Mouse (Mus musculus) urinary bladder, adult 2 months (tissue): ENCODE results near the gene Ablim1. TPM values are rescaled to one million over a fixed set of nuclear protein-coding genes. Genes with fewer than 3 reads are reported as not detected.

ENCODE experiments used
- DNase-seq: peaks from one replicate; pipeline ENCODE4 v3.0.0; 2022; ENCODE audit warnings: low spot score
- polyA plus RNA-seq: library from polyadenylated mRNA; depleted of rRNA; stranded (reverse); fragments of >200 nt; gene quantifications from 2 replicates; pipeline ENCODE4 v1.2.3, GENCODE M21; 2012

The Ablim1 gene
- polyA plus RNA-seq, 1 experiment, result 24.3 TPM

DNA sequence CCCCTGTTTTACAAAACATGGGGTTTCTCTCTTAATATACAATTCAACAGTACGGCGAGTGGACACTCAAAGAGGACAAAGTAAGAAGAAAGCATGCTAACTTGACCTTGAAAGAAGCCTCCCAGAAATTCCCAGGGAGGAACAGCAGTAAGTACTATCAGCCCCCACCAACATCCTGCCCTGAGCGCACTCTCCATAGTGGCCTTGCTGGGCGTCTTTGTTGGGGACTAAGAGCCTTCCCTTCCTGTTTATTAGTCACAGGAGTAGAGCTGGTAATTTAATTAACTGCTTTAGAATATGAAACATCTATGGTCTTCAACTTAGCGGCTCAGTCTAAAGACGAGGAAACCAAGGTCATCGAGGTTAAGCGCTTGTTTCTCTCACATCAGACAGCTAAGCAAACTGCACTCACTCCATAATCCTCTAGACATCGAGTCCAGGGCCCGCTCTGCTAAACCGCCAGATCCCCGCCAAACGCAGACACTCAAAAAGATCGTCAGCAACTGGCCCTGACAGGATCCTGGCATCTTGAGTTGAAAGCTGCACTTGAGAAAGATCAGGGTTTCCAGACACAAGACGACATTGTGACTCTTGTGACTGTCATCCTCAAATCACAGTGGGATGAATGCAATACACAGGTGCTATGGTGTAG lies 50.3 kb downstream of the Ablim1 start:
- no peak for DNase-seq

DNA sequence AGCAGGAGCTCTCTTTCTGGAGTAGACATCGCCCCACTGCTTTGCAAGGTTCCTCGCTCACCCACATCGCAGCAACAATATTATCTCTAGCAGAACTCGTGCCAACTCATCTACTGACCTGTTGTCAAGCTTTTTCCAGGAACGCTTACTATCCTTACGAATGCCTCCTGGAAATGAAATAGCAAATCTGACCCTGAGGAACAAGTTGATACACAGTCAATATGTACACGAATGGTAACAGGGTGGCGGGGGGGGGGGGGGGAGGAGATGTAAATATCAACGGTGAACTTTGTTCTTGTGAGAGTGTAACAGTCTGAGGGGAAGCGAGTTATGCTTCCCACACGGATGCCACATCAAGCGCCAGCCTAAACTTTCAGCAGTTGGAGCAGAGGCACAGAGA lies 56.9 kb downstream of the Ablim1 start:
- no peak for DNase-seq

DNA sequence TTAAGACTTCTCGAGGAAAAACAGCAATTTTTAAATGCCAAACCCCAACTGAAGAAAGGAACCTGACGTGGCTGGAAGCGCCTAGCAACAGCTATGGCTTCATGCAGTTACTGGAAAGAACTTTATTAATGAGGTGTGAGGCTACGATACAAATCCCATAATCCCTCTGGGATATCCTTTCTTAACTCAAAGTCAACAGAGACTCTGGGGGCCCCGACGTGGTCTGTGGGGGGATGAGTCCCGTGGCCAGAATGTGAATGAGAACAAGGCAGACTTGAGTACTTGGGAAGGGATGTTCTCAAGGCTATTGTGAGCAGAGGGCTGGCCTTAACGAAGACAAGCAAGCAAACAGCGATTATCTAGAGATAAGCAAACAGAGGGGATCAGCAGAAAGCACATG lies 58.1 kb downstream of the Ablim1 start:
- DNase-seq, result no peak

DNA sequence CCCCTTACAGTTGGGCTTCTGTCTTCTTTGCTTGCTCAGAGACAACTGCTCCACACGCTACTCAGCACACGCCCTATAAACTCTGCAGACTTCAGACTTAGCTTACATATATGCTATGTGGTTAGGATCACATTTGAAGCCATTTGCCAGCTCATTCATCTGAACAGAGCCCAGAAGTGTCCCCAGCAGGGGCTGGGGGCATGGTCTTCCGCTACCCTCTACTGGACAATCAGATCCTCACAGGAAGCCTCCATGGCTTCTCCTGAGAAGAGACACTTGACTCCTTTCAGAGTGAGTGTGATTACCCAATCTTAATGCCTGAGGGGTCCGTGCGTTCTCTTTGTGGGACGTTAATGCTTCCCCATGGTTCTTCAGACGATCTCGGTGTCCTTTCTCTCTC lies 59.6 kb downstream of the Ablim1 start:
- DNase-seq, result no peak

DNA sequence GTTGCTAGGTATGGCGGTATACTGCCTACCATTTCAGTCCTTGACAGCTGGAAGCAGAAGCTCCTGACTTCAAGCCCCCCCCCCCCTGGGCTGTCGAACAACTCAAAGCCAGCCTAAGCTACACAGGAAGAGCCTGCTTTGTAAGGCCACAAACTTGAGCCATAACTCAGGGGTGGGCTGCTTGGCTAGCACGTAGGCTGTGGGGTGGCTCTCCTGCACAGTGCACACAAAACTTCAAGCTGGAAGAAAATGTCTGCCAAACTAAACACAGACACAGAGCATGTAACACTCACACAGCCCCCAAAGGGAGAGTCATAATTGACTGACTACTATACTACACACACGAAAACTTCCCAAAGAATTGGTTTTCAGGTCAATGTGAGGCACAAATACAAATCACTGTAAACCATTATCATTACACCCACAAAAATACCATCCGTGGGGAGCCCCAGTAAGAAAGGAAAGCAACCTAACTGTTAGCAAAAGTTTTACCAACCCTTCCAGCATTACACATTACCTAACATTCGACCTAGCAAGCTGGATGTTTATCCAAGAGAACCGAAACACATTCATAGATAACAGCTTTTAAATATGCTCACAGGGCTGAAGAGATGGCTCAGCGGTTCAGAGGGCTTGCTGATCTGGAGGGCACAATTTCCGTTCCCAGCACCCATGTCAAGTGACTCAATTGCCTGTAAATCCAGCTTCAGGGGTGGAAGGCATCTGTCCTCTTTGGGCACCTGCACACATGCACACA lies 61.8 kb downstream of the Ablim1 start:
- no peak for DNase-seq

DNA sequence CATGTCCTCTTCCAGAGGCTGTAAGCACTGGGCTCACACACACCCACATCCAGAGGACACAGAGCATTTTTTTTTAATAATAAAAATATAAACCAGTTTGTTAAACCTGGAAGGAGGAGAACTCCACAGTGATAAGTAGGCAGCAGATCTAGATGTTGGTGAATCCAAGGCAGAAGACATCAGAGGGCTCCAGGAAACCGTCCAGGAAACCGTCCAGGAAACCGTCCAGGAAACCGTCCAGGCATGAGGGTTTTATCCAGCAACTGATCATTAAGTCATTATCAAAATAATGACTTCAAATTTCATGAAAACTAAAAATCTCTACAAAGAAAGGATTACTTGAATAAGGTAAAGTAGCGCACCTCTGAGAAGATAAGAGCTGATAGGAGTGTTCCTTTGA lies 65.9 kb downstream of the Ablim1 start:
- no peak for DNase-seq

DNA sequence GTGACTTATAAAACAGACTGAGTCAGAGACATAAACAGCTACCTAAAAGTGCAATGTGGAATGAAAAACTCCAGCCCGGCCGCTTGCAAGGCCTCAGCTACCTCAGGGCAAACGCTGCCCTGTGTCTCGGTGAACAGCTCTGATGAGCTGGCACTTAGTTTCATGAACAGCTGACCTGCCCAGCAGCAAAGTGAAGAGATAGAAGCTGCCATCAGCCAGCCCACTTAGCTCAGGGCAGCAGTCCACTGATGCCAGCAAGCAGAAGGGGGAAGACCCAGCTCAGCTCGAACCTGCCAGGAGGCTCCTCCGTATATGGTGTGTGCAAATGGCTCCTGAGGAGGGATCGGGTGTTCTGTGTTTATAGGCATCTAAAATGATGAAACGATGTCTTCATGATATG lies 67.5 kb downstream of the Ablim1 start:
- DNase-seq, result no peak

DNA sequence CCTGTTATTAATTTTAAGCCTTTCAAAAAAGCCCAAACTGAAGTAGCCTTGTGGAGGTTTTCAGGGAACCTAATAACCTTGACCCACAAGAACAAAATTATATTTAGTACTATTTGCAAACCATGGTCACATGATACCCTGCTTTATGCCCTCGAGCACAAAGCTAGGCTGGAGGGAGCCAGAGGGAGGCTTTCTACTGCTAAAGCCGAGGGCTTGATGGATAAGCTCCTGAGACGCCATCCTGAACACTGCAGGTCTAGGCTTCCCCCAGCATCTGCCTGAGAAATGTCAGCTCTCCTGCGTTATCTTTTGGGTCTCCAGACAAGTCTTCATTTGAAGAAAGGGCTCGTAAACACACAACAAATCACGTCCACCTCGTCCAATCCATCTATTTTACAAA lies 70.4 kb downstream of the Ablim1 start:
- DNase-seq, result no peak

DNA sequence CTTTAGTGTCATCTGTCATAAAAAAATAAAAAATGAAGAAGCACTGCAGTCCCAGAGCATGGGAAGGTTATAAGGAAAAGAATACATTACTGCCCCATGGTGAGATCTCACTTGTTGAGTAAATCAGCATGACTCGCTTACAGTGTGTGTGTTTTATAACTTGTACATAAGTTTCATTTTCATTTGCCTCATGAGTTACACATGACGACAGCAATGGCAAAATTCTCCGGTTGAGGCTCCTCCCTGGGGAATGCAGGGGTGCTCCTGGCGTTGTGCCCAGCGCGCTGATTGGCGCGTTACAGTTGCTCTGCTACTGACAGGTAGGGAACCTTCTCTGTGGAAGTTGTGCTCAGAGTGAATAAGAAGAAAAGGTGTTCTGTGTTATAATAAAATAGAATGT lies 71.1 kb downstream of the Ablim1 start:
- DNase-seq, result no peak

DNA sequence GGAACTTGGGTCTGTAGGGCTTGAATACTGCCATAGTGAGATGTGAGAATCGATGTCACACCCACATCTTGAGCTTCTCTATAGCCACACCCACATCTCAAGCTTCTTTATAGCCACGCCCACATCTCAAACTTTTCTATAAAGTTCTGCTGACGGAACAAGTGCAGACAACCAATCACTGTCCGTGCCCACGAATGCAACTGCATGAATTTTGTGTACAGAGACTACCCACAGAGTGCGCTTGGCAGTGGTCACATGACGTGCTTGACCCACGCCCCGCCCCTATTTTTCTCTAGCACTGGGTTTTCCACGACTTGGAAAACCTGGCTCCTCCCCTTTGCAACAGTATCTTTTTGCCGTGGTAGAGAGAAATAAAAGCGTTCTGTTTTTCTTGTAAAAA lies 71.5 kb downstream of the Ablim1 start:
- no peak for DNase-seq

DNA sequence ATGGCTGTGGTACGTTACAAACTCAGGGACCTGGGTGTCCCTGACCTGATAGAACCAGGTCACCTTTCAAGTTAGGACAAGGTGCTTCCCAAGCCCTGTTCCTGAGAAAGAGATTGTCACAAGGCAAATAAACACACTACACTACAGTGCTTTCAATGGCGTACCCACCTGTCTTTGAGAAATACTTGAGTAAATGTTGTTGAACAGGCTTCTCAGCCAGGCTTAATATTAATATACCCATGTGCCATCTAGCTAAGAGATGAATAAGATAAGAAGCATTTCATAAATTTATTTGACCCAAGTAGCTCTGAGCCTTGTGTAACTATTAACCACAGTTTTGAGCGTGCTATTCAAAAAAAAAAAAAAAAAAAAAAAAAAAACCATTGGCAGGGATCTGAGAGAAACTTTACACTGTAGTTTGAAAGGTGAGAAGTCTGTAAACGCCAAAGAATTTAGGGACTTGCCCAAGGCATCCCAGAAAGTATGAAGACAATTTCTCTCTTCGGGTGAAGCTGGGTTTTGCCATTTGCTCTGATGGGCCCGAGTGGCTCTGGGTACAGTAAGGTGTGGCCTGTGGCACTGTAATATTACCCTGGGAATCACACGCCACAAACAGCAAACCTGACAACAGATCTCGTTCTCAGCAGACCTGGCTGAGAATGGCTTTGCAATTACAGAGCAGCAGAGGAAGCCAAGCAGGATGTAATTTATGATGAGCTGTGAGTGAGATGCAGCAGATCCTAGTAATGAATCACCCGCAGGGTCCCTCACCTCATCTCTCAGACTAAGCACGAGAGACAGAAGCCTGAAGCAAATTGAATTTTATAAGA lies 73.1 kb downstream of the Ablim1 start:
- no peak for DNase-seq

DNA sequence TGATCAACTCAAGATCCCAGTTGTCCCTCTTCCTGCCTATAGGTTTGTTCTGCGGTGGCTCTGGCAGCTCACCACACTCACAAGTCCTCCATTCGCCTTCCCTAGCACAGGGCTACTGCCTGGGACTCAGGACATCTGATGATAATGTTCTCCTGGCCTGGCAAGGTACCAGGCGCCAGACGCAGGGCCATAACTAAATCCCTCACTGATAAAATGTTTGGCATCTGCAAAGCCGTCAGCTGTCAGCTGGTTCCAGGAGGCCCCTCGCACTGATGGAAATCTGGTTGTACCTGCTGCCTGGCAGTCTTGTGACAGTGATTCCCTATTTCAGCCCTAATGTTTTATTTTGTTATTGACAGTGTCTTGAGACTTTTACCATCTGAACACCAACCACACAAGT lies 74.5 kb downstream of the Ablim1 start:
- DNase-seq, result no peak

DNA sequence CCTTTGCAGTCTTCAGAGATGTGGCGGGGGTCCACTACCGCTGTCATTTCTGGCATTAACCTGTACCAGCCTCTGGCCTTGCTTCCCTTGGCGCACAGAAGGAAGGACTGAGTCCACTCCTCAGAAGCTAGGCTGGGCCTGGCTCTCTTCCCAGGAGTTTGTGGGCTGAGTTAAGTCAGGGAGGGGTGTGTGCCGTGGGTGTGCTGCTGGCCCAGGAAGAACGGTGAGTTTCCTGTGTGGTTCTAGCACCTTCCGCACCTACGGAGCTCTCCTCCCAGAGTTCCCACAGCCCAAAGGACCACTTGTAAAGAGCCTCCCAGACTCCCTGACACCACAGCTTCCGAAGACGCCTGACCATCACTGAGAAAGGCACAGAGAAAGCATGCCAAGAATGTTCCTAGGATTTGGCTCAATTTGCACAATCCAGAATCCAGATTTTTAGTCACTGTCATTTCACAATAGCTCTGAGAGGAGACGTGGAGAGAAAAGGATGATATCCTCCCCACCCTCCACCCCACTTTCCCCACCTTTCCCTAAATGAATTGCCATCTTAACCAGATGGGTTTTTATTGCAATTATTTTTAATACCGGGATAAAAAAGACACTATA lies 75.4 kb downstream of the Ablim1 start:
- no peak for DNase-seq

DNA sequence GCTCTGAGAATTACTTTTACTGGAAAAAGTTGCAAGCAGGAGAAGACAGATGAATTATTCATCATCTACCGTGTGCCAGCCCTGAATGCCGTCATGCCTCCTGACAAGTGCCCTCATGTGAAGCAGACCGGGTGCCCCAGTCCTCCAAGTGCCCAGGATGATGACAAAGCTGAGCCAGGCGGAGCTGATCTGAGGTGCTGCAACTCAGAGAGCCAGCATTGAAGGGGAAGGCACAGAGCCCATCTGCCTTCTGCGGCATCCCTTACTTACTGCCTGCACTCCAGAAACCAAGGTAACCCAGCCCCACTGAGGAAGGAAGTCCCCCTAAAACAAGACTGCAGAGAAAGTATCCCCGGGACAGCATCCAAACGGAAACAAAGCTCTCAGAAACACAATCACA lies 76.3 kb downstream of the Ablim1 start:
- DNase-seq, result no peak

DNA sequence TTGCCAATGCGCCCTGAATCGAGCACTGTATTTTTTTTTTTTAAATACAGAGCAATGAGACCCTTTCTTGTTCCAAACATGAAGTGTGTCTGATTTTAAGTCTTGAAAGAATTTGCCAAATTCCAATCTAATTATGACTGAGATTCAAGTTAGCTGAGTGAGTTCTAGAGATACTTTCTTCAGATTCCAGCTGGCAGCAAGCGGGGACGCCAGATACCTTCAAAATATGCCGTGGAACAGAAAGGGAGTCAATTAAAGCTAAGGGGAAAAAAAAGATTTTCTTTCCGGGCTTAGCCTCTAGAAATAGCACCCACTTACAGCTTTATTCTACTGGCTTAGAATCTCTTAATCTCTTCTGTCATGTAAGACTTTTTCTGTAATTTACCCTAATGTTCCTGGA lies 77.2 kb downstream of the Ablim1 start:
- no peak for DNase-seq

DNA sequence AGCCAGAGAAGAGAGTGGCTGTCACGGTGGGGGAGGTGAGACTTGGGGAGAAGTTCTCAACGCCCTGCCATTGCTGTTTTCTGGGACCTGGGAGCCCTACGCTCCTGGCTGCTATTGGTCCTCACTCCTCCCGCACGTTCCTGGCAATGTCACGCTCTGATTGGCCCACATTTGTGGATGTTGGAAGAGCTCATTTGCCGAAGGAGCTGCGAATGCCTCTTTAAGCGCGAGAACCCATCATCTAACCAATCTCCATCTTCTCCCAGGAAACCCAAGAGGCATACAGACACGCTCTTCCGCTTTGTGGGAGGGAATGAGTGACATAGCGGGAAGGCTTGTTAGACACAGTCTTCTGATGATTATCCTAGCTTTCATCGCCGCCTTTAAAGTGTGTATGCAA lies 78.1 kb downstream of the Ablim1 start:
- no peak for DNase-seq

DNA sequence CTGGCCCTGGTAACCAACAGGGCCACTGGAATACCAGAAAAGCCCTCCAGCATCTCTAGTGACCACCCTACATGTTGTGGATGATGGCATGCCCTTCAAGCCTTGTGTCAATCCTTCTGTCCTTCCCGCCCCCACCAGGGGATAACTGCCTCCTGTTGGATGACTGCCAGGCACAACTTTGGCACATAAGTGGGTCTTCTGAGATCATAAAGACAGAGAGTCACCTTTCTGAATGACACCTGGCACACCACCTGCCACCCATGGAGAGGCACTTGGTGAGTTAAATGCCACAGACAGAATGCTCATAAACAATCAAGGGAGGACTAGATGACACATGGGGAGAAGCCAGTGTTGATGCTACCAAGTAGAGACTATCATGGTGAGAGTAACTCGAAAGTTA lies 78.8 kb downstream of the Ablim1 start:
- DNase-seq, result no peak

DNA sequence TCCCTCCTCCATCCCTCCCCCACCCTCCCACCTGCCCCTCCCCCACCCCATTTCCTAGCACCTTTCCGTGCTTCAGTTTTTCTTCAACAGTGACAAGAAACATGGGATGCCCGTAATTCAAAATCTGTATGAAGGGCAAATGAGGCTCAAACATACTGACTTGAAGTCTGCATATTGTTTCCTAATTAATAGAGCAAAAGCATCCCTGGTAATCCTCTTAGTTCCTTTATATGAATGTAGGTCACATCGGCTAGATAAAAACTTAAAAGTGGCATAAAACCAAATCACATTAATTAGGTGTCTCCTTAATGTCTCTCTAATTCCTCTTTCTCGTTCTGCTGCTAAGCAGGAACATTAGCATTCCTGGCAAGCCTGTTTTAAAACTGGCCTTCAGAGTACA lies 83.7 kb downstream of the Ablim1 start:
- DNase-seq, result no peak

DNA sequence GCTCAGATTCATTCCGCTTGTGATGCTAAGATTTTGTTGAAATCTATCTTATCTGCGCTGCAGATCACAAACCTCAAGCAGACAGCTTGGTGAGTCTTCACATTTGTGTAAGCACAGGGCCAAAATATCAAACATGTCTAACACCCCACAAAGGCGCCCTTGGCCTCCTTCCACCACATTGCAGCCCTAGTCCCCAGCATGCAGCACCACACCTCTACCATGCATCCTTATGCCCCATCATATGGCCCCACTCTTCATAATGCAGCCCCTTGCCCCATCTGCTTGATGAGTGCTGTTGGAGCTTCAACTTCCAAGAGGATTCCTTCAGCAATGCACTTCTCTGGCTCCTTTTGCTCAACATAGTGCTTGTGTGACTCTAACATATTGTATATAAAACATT lies 85.6 kb downstream of the Ablim1 start:
- no peak for DNase-seq

DNA sequence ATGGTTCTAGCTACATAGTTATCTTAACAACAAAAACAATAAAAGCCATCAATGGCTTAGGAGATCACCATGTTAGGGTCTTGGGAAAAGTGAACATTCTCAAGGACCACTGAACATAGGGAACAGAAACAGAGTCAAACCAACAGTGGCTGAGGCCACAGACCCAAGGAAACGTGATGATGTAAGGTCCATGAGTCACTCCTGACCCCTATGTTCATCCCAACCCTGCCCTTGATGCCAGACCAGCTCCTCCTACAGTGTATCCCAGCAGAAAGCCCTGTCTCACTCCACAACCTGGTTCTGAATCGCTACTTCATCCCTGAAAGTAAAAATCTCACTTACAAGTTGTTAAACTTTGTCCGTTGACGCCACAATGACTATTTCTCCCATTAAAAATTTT lies 86.1 kb downstream of the Ablim1 start:
- DNase-seq, result no peak

DNA sequence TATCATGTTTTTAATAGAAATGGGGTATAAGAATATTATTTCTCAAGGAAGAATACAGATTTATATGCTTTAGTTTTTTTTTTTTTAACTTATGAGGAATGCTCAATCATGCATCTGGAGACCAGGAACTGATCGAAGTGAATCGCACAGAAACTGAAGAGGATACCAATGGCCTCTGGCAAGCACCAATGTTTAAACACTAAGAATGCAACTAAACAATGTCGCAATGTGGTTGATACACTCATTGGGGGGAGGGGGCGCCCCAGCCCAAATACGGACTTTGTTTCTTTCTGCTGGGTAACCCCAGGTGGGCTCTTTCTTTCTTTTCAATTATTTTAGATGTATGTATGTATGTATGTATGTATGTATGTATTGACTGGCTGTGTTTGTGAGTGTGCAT lies 90.3 kb downstream of the Ablim1 start:
- no peak for DNase-seq

DNA sequence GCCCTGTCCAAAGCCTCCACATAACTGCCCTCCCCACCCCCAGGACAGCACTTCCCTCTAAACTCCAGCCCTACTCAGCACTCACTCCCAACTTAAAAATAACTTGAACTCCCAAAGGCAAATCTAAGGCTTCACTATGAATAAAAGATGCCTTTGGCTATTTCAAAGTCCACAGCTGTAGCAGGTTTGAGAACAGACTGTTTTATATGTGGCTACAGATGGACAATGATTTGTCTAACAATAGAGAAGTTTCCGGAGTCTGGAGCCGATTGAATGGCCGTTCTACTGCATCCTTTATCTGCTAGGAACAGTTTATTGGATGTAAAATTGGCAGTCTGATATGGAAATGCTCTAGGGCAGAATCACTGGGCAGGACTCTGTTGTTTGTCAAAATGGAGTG lies 91.0 kb downstream of the Ablim1 start:
- DNase-seq, result no peak

DNA sequence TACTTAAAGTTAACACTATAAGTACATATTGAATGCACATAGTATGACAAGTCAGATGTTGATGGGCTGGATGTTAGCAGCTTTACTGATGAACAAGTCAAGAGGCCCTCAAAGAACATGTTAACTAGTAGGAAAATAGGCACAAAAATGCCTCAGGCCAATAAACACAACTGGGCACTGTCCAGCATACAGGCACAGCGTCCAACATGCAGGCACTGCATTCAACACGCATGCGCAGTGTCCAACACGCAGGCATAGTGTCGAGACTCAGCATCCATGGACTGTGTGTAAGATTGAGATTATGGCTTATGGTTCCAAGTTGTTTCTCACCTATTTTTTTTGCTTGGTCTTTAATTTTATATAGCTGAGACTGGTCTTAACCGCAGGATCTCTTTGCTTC lies 92.1 kb downstream of the Ablim1 start:
- no peak for DNase-seq
